Comparison of ENCODE assay signal across 10 mouse cellular contexts in genomic region chr6:8693926-8694635, GRCm38 (mm10).
A peak's percentile ranks its signal among the peaks of the same experiment; 100 is the strongest.
DNase-seq lines count a peak whose midpoint lies in the region; ATAC-seq and TF ChIP-seq lines count a peak whose summit lies in the region.
"Had no signal": no experiment of that assay in that cellular context is flagged by ENCODE, and none has a peak within 500 bp of the region (broad histone marks: within the 10 kb centered on the region; RNA-seq: fewer than 3 reads in every experiment).

No protein-coding gene starts in this region.

- no peaks in the 10 kb centered on the region for H3K27me3 ChIP-seq in kidney, embryonic 15.5 days
- no peaks in the 10 kb centered on the region for H3K27me3 ChIP-seq in kidney, adult 2 months (replicated peaks; ENCODE audit: control insufficient read depth, insufficient read depth, low read length)
- H3K27me3 ChIP-seq in forebrain, embryonic 15.5 days = no peaks in the 10 kb centered on the region
- H3K27me3 ChIP-seq in limb, embryonic 15.5 days = no peaks in the 10 kb centered on the region
- H3K27me3 ChIP-seq: CH12.LX had no signal

- 28% methylated on average over 10 of the region's 10 CpGs for WGBS in kidney, embryonic 15.5 days
- whole genome bisulfite sequencing in kidney, adult 2 months = 58% methylated on average over 10 of the region's 10 CpGs
- 3% methylated on average over 10 of the region's 10 CpGs for WGBS in forebrain, embryonic 15.5 days
- WGBS in limb, embryonic 15.5 days = 16% methylated on average over 10 of the region's 10 CpGs

- H3K9ac ChIP-seq in kidney, embryonic 15.5 days = no peak overlapping the region
- H3K9ac ChIP-seq in forebrain, embryonic 15.5 days (replicated peaks) = no peak overlapping the region
- no peak overlapping the region for H3K9ac ChIP-seq in limb, embryonic 15.5 days

- peak; percentile 82 for ATAC-seq in kidney, embryonic 15.5 days (replicated peaks; ENCODE audit: low FRiP score)
- ATAC-seq in forebrain, embryonic 15.5 days (replicated peaks) = peak; percentile 87
- ATAC-seq in limb, embryonic 15.5 days (ENCODE audit: insufficient number of reproducible peaks, low FRiP score, low TSS enrichment, low read depth) = peak; percentile 67; the same call in 1 of the 2 replicates
- no peak for ATAC-seq in megakaryocyte, adult 5-6 weeks (ENCODE audit: poor library complexity, severe bottlenecking)

- no peak for TF ChIP-seq CTCF in kidney, adult 2 months (conservative IDR thresholded peaks at IDR 0.05; ENCODE audit: insufficient read depth, insufficient read length, low read depth, low read length)

- peak overlapping the region; percentile 55 for H3K27ac ChIP-seq in kidney, embryonic 15.5 days
- H3K27ac ChIP-seq in kidney, adult 2 months (ENCODE audit: insufficient read depth, low read depth, low read length) = no peak overlapping the region
- H3K27ac ChIP-seq in forebrain, embryonic 15.5 days (replicated peaks) = peak overlapping the region; percentile 44
- H3K27ac ChIP-seq in limb, embryonic 15.5 days = peak overlapping the region; percentile 85

- DNase-seq in kidney, adult 2 months = no peak
- DNase-seq in embryo, embryonic 10 days (ENCODE audit: low spot score) = peak; percentile 22
- no peak for DNase-seq in spleen, adult 18-20 months
- DNase-seq in spleen, postnatal 4 days (ENCODE audit: low spot score in 2 of 2) = no peak
- DNase-seq: adrenal gland, postnatal 36 days had no signal

- no peak overlapping the region for H3K4me2 ChIP-seq in kidney, embryonic 15.5 days
- H3K4me2 ChIP-seq in forebrain, embryonic 15.5 days (replicated peaks) = no peak overlapping the region
- H3K4me2 ChIP-seq in limb, embryonic 15.5 days = no peak overlapping the region

- H3K36me3 ChIP-seq in kidney, embryonic 15.5 days = no peaks in the 10 kb centered on the region
- H3K36me3 ChIP-seq in kidney, adult 2 months (ENCODE audit: control insufficient read depth, insufficient read depth, low read length) = no peaks in the 10 kb centered on the region
- H3K36me3 ChIP-seq in forebrain, embryonic 15.5 days = no peaks in the 10 kb centered on the region
- no peaks in the 10 kb centered on the region for H3K36me3 ChIP-seq in limb, embryonic 15.5 days

- peaks cover 14% of the 10 kb centered on the region; the same call in 1 of the 2 replicates for H3K4me1 ChIP-seq in kidney, embryonic 15.5 days
- H3K4me1 ChIP-seq in kidney, adult 2 months (ENCODE audit: control insufficient read depth, insufficient read depth, low read length) = peaks cover 2% of the 10 kb centered on the region; the same call in 1 of the 2 replicates
- H3K4me1 ChIP-seq in forebrain, embryonic 15.5 days = peaks cover 17% of the 10 kb centered on the region
- H3K4me1 ChIP-seq in limb, embryonic 15.5 days = peaks cover 14% of the 10 kb centered on the region

- no peak overlapping the region for H3K4me3 ChIP-seq in kidney, embryonic 15.5 days (replicated peaks)
- H3K4me3 ChIP-seq in kidney, adult 2 months (ENCODE audit: insufficient read depth, low read depth, low read length) = no peak overlapping the region
- no peak overlapping the region for H3K4me3 ChIP-seq in forebrain, embryonic 15.5 days
- H3K4me3 ChIP-seq in limb, embryonic 15.5 days = no peak overlapping the region

- TF ChIP-seq POLR2A in kidney, adult 2 months (IDR thresholded peaks at IDR 0.05; ENCODE audit: low read depth, low read length) = no peak

- H3K9me3 ChIP-seq in kidney, embryonic 15.5 days (replicated peaks) = no peaks in the 10 kb centered on the region; the same call in 1 of the 2 replicates
- H3K9me3 ChIP-seq in forebrain, embryonic 15.5 days = no peaks in the 10 kb centered on the region
- H3K9me3 ChIP-seq in limb, embryonic 15.5 days = no peaks in the 10 kb centered on the region
